Mouse (Mus musculus): Measurements from ENCODE around the gene Atp6v1c2. TPM values are rescaled to one million over a fixed set of nuclear protein-coding genes. Genes with fewer than 3 reads are reported as not detected.

Gene Atp6v1c2
- polyA plus RNA-seq, 1 experiment, result not detected

DNA sequence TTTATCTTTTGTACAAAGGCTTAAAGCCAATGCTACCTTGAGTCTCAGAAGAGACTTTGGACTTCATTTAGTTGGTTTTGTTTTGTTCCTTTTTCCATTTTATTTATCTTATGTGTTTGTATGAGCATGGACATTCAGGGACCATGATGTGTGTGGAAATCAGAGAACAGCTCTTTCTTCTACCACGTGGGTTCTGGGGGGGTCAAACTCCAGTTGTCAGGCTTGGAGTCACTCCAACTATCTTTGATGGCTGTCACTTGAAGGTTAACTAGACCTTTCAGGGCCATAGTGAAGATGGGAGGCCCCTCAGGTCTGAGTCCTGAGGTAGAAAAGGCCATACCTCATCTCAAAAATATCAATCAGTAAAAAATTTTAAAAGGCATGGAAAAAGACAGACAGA is 4.3 kb upstream of the Atp6v1c2 start:
- DNase-seq (ENCODE audit: low spot score), result no peak

DNA sequence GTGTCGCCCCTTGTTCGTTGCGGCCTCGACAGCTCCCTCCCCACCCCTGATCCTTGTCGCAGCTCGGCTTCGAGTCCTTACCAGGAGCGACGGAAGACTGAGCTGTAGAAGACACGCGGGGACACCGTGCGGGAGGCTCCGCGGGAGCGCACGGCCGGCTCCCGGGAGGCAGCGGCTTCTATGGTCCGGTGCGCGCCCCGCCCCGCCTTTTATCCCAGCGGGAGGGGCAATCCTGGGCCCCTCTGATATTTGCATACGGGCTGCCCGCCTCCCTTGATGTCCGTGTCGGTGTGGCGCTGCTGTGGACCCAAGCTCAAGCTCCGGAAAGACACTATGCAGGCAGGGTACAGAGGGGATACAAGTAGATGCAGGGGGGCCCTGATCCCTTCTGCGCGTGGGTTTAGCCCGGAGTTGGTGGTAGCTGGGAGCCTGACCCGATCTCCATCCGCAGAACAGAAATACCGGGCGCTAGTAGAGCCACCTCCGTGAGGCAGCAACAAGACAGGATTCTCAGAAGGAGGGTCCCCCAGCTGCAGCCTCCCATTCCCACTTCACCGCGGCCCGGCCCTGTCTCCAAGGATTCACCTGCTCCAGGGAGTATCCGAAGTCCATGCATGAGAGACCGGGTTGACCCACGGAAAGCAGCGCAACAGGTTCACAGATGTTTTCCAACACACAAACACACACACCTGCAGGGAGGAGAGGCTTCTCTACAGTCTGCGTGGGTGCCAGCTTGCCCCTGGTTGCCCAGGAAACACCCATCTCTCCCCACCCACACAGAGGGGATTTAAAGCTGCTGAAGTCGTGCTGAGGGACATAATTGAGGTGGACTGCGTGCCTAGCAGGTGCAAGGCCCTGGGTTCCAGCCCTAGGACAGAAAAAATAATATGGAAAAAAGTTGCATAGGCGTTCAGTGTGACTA is 4.3 kb downstream of the Atp6v1c2 start:
- peak; percentile 23 for DNase-seq (ENCODE audit: low spot score)

DNA sequence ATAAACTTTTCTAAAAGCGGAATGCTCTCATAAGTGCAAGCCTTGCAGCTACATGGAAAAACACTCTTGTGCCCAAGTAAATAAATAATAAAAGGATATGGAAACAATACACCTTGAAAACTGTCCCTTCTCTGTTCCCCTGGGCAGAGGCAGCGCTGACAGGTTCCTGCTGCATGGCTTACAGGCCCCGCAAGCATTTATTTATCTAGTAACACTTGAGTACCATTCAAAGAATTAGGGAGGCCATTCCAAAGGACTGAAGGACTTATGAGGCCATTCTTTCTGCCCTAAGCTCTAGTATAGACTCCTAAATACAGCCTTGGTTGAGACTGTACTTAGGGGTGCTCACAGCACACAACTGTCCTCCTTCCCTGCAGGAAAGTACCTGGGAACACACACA is 10.7 kb downstream of the Atp6v1c2 start:
- no peak for DNase-seq (ENCODE audit: low spot score)

DNA sequence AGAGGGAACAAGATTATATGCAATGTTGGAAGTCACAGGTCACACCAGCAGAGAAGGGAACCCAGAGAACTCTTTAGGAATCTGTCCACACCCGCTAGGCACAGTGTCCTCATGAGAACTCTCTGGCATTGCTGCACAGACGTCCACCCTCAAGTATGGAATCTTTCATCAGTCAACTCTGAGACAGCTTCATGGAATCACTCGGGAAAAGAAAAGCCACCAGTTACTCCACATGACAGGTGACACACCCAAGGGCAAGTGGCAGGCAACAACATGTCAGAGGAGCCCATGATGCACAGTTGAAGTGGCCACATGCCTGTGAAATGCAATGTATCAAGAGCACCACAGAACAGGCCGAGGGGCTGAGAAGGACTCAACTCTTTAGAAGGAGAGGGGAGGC is 11.2 kb downstream of the Atp6v1c2 start:
- DNase-seq (ENCODE audit: low spot score), result no peak

DNA sequence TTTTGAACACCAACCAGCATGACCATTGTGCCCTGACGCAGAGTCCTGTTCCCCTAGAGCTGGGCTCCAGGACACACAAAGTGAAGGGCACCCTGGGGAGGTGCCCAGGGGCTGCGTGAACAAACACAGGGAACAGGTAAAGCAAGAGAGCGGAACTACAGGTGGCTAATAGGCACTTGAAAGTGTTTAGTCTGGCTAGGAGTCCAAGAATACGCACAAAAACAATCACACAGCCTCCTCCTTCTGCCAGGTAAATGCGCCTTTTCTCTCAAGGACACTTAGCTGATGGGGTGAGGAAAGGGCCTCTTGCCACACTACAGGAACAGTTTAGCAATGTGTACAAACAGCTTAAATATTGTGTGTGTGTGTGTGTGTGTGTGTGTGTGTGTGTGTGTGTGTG is 13.1 kb downstream of the Atp6v1c2 start:
- no peak for DNase-seq (ENCODE audit: low spot score)

DNA sequence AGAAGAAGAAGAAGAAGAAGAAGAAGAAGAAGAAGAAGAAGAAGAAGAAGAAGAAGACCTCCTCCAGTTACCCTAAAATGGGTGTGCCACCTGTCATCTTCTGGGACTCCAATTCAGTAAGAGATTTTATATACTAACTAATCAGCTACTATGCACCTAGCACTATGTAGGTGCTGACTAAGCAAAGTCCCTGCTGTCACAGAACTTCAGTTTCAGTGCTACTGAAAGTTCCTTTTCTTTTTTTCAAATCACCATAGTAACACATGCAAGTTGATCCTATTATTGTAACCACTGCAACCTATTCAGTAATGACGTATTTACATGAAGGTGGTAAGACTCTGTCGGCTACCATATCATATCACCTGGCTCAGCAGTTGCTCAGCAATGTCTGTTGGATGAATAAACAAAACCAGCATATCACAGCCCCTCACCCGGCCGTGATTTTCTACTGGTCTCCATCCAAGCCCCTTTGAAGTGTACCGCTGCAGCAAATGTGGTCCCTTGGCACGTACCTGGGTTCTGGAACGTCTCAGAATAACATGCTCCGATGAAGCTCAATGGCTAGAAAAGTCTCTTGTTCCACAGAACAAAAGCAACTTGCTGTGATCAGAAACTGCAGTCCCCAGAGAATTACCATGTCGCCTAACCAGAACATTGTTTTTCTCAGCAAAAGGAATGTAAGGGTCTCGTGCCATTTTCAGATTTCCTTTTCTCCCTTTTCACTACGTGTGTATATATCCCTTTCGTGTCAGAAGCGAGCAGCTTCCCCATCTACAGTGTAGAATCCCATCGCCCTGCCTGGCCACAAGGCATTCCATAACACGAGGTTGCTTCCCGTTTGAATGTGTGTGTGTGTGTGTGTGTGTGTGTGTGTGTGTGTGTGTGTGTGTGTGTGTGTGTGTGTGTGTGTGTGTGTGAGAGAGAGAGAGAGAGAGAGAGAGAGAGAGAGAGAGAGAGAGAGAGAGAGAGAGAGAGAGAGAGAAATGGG is 18.0 kb downstream of the Atp6v1c2 start:
- no peak for DNase-seq (ENCODE audit: low spot score)

DNA sequence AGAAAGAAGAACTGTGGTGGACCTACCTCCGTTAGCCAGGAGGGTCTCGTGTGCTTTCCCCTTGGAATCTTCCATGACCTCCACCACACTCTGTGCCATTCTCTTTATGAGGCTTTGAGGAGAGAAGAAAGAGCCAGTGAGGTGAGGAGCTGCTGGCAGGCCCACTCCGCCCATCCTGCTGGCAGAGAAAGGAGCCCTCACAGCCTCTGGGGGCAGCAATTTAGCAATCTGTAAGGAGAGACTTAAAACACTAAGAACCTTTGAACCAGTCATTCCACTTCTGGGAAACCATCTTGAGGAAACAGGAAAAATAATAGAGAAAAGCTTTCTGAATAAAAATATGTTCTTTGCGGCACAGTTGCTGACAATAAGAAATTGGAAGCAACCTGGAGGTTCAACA is 20.9 kb downstream of the Atp6v1c2 start:
- no peak for DNase-seq (ENCODE audit: low spot score)

DNA sequence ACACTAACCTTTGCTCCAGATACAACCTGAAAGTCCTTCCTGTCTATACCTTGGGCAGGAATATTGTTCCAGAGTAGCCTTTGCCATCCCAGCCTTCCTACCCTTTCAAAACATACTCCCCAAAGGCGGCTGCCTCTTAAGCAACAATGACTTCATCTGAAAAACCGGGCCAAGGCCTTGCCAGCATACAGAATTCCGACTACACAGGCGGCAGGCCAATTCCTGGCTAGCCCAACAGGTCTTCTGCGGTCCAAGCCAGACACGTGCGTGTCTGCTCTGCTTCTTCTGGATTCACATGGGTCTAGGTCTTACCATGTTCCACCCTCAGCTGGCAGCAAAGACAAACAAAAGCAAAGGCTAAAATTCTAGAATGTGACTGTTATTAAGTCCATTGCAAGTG is 23.7 kb downstream of the Atp6v1c2 start:
- no peak for DNase-seq (ENCODE audit: low spot score)

DNA sequence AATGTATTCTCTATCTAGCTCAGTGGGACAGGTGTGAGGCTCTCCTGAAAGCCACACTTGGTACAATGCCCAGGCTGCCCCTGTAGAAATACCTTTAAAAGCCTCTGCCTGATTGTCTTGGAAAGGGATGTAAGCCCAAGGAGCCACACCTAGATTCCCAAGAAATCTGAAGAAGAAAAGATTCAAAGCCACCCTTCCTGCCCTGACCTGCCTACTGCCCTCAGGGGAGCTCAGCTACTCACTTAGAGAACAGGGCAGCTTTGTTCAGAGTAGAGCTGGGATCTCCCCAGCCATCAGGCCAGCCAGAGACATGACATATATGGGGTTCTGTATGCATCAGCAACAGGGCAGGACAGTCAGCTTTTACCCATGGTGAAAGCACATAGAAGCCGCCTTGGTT is 29.3 kb downstream of the Atp6v1c2 start:
- no peak for DNase-seq (ENCODE audit: low spot score)

DNA sequence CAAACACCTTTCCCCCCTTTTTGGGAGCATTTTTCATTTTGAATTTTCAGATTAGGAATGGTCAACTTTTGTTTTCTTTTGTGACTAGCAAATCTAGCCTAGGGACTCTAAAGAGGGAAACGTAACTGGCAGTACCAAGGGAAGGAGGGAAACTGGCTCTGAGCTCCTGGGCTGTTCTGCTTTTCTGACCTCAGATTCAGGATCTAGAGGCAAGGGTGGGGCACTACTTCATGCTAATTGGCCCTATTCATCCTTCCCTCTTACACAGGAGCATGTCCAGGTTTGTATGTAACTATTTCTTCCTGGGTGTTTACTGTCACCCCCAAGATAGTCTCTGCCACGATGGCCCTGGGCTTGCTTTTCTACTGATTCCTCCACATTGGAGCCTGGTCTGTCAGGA is 32.3 kb downstream of the Atp6v1c2 start:
- no peak for DNase-seq (ENCODE audit: low spot score)

DNA sequence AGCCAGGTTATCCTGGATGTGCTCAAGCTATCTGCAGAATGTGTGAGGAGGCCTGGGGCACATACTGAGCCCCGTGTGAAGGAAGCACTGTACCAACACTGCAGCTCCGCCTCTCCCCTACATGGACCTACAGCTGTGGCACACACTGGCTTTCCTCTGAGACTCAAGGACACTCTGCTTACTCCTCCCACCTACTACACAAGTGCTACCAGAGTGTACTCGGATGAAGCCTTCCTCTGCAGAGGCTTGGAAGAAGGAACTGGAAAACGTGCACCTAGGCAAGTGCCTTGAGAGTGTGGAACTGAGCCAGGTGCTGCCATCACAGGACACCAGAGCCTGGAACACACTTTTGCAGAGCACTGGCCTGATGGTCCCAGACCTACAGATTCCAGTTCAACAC is 38.6 kb downstream of the Atp6v1c2 start:
- no peak for DNase-seq (ENCODE audit: low spot score)

DNA sequence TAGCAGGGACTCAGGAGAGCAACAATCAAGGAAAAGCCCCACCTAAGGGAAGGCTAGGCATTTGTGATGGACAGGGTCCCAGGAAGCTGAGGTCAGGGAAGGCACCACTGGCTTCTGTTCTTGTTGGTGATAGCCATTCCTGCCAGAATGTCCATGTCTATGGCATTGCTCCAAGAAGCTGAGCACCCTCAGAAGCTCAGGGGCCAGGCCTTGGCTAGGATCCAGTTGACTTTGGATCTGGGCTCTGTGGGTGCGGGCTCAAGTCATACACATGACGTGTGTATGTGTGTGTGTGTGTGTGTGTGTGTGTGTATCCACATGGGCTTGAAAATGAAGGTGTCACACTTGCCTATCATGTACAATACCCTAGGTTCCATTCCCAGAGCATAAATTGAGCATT is 39.2 kb downstream of the Atp6v1c2 start:
- no peak for DNase-seq (ENCODE audit: low spot score)

DNA sequence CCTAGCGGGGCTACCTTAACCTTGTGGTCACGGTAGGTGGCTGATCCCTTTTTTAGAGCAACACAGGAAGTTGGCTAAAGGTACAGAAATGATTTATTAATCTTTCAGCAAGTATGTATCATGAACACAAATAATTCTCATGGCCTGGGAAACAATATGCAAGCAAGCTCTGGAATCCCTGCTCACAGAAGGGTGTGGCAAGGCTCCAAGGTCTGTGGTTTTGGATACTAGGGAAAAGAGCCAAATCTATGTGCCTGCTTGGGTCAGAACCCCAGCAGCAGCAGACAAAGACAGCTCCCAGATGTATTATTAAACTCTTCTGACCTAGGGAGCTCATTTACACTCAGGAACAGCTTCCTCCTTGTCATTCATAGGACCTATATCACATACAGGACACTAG is 40.1 kb downstream of the Atp6v1c2 start:
- DNase-seq (ENCODE audit: low spot score), result no peak

DNA sequence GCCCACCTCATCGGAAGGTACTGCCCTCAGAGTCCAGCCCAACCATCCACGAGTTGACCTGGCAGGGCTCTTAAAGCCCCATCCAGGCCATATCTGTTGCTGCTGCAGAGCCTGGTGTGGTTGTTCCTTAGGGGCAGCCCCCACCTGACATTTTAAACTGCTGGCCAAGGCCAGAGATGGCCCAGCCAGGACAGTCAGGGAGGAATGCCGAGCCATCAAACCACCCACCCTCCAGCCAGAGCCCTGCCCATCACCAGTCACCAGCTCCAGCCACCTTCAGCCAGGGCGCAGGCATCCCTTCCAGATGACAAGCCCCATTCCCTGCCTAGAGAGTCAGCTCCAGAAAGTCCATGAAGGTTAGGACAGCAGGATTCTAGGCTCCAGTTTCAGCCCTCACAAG is 40.7 kb downstream of the Atp6v1c2 start:
- no peak for DNase-seq (ENCODE audit: low spot score)

DNA sequence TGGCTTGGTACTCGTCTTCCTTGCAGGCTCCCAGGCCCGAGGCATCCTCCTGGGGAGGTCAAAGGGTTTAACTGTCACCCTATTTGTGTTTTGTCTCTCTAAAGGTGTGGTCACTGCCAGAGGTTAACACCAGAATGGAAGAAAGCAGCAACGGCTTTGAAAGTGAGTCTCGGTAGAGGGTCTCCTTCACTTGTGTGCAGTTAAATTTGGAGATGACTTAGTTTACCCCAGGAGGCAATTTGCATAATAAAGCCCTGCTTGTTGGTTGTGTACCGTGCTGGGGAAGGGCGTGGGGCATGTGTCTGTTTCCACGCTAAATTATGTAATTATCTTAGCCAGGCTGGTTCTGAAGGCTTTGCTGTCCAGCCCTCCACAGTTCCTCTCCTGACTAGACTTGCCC is 55.3 kb downstream of the Atp6v1c2 start:
- DNase-seq (ENCODE audit: low spot score), result no peak

DNA sequence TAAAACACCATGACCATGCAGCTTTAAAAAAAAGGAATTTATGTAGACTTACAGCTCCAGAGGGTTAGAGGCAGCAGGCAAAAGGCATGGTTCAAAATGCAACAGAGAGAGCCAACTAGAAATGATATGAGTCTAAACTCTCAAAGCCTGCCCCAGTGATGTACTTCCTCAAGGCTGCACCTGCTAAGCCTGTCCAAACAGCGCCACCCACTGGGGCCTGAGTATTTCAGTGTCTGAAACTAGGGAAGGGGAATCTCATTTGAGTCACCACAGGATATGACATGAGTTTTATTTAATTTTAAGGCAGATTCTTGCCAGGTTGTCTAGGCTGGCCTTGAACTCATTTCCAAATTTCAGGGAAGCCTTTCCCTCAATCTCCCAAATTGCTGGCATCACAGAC is 57.9 kb downstream of the Atp6v1c2 start:
- no peak for DNase-seq (ENCODE audit: low spot score)

DNA sequence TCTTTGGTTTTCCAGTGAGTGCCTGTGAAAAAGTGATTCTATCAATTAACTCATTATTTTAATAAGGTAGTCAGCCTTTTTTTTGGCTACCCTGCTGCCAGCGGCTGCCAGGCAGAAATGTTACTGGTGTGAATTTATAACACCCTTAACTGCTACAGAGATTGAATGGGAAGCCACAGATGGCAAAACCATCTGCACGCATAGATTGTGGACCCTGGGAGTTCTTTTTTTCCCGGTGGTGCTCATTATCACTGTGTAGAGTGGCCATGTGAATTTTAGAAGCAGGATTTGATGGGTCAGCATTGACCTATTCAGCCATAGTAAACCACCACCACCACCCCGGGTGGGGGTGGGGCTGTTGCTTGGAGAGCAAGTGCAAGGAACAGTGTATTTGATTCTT is 61.8 kb downstream of the Atp6v1c2 start:
- DNase-seq (ENCODE audit: low spot score), result no peak

DNA sequence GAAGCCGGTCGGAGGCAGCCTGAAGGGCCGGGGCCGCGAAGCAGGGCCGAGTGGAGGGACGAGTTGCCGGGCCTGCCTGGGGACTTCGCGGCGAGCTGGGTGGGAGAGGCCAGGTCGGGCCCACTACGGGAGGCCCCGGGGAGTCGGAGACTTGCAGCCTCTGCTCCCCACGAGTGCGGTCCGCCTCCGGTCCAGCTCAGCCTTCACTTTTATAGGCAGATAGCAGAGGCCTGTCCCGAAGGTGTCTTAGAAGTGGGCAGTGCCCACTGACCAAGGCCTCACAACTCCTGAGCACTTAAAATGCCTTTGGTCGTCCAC is 62.5 kb downstream of the Atp6v1c2 start:
- no peak for DNase-seq (ENCODE audit: low spot score)

DNA sequence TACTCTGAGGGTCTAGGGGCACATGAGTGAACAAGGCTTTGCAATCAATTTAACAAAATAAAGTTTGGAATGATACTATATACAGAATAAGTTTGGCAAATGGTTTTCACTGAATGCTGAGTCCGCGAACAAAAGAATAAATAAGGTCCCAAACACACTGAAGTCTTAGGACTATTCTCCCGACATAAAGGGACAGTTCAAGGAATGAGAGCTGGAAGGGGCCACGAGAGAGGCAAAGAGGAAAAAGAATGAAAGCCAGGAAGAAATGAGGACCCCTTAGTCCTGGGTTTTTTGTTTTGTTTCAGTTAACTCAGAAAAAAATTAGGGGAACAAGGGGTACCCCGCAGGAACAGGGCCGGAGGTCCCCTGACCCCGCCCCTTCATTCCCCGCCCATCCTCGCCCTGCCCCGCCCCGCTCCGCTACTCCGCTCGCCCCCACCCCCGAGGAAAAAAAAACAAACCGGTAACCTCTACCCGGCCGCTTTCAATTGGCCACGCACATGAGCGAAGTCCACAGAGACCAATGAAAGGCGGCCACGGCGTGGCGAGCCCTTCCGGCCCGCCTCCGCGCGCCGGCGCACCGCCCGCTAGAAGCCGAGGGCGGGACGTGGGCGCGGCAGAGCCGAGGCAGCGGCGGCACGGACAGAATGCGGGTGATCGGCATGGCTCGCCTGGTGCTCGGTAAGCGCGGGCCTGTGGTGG is 63.0 kb downstream of the Atp6v1c2 start, which contains the start of gene Pdia6:
Gene Pdia6, plus strand, starts transcription at position 575 of the 702 bp plus-strand sequence.
- peak; percentile 88 for DNase-seq (ENCODE audit: low spot score)

DNA sequence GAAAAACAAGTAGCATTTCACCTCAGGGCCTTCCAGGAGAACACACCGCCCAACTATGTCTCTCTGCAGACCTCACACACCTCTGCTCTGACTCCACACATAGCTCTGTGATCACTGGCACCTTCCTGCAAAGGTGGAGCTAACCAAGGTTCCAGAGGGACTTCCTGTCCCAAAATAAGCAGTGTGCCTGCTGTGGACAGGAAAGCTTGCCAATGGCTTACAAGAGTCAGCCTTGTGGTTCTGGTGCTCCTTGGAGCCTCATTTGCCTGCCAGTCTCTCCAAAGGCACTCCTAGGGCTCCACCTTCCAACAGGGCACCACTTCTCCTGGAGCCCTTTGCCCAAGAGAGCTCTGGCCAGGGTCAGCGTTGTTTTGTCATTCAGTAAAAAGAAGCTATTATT is 64.3 kb downstream of the Atp6v1c2 start:
- DNase-seq (ENCODE audit: low spot score), result no peak

DNA sequence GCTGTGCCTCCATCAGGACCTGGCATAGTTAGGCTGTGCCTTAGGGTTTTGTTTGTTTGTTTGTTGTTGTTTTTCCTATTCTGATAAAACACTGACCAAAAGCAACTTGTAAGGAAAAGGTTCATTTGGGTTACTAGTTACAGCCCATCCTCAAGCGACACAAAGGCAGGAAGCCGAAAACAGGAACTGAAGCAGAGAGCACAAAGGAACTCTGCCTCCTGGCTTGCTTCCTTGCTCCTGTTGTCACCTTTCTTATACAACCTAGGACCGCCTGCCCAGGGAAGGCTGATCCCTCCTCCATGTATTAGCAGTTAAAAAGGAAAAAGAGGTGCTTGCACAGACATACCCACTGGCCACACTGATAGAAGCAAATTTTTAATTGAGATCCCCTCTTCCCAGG is 65.3 kb downstream of the Atp6v1c2 start:
- no peak for DNase-seq (ENCODE audit: low spot score)

DNA sequence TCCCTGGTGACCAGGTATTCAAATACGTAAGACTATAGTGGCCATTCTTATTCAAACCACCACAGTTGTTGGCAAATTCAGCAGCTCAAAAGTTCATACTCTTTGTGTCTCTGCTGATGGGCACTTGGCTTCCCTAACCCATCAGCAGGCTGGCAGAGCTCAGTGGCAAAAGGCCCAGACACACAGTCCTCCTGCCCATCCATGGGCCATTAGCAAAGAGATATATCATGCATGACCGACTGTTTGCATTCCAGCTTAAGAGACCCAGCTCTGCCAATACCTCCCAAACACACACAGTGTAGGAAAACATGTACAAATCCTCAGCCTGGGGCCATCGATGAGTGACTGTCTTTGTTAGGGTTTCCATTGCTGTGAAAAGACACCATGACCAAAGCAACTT is 68.2 kb downstream of the Atp6v1c2 start:
- DNase-seq (ENCODE audit: low spot score), result no peak

All from urinary bladder, adult 2 months (tissue).